Mouse (Mus musculus) gastrocnemius, postnatal 4 days (tissue): ENCODE results near the gene 4931428L18Rik. TPM values are rescaled to one million over a fixed set of nuclear protein-coding genes. Genes with fewer than 3 reads are reported as not detected.
"Not testable (repeated sequence)": the region's sequence is repeated elsewhere in the genome, so short reads cannot be mapped to it uniquely, and the experiment has no call there.

Experiments
- DNase-seq, 2 experiments: peaks; one replicate each; pipeline ENCODE4 v3.0.0; 2021 to 2022; ENCODE audit warnings: low spot score in 2 of 2, mixed read lengths in 2 of 2
- total RNA-seq, 2 experiments: library from RNA; stranded (reverse); gene quantifications; 2 replicates each; pipeline ENCODE4 v1.2.3; 2021

The 4931428L18Rik gene
- total RNA-seq, 2 experiments from 2014 or later, result not detected

DNA sequence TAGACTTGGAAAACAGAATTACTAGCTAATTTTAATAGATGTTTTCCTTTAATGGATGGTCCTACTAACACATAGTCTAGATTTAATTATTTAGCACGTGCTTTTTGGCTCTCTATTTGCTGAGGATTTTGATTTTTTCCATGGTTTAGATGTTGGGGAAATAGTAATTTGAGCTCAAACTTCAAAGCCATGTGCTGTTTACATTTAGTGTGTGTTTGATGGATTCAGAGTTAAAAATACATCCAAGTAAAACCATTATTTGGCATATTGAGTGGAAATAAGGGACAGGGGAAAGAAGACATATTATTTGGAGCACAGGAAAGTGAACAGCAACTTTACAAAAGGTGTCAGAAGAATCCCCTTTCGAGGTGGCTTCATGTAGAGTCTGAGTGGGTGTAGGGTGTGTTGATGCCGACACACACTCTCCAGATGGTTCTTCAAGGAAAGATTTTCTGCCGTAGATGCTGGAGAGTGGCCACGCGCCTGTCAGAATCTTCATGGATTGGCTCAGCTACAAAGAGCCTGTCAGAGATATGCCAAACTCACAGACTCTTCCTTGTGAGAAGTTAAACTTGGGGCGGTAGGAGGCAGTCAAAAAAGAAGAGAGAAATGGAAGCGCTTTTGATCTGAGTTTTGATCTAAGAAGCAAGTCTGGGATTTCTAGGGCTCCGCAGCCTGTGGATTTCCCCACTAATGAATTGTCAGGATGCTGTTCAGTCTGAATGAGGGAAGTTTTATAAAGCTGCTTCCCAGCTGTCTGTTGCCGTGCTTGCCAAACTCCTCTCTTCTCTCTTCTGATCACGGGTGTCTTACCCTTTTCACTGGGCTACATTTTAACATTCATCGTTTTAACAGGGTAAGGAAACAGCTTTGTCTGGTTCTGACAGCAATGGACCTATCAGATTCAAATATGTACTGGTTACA lies 157.4 kb downstream of the 4931428L18Rik start:
- no peak for DNase-seq

GRCm38 (mm10) chr1:31059806-31060205 lies 162.7 kb downstream of the 4931428L18Rik start:
- DNase-seq, result no peak

- DNase-seq, result no peak
Measured at GRCm38 (mm10) chr1:31058861-31059351, 163.6 kb downstream of the 4931428L18Rik start.

GRCm38 (mm10) chr1:31058196-31058595 lies 164.3 kb downstream of the 4931428L18Rik start:
- no peak for DNase-seq

DNA sequence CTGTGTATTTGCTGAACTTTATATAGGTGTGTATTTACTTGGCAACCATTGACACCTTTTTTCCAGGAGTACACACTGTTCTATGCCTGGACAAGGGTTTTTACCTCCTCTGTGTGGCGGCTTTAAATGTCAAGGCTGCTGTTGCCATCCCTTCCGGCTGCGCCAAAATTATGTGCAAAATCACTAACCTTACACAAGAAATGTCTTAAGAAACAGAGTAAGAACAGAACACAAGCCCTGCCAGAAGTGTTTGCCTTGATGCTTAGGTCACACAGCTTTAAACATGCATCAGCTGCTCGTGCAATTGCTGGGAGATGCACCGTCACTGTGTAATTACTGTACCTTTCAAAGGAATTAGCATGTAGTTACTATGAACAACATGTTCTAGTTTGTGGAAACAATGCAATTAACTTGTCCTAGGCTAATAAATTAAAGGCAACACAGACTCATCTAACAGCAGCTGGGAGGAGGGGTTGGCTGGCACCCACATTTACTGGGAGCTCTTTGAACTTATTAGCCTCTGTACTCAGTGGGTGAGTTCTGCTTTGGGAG lies 171.0 kb downstream of the 4931428L18Rik start:
- no peak for DNase-seq

- no peak for DNase-seq
Measured at GRCm38 (mm10) chr1:31049954-31050652, 172.4 kb downstream of the 4931428L18Rik start.

DNA sequence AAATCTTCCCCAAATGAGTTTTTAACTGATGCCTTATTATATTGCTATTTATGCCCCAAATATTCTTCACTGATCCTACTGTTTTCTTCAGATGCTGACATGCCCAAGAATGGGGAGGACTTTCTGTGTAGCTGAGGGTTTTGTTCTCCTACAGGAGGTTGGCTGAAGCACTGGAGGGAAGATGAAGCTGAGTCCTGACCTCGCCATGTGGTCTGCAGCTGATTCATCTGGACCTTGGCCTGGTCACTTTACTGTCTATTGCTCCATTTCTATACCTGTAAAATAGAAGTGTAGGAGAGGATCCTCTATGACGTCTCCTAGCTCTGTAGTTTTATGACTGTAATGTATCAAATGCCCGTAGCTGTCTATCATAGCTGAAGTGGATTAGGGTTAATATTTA lies 179.3 kb downstream of the 4931428L18Rik start:
- DNase-seq, result no peak

DNA sequence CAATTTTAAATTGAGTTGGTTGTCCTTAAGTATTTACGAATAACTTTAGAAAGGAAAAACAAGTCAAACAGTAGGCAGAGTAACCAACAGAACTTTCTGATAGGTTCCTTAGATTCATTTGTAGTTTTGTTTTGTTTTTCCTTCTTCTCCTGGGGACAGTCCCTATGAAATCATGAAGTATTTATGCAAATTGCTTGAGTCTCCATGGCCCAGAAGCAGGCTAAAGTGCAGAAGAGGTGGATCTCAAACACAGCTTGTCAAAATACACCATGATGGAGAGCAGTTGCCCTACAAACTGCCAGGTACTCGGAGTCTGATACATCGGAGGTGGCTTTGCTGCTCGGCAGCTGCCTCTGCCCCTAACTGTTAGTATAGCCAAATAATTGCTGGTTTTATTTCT lies 179.7 kb downstream of the 4931428L18Rik start:
- no peak for DNase-seq

GRCm38 (mm10) chr1:31033851-31034534 lies 188.5 kb downstream of the 4931428L18Rik start:
- DNase-seq, result no peak

DNA sequence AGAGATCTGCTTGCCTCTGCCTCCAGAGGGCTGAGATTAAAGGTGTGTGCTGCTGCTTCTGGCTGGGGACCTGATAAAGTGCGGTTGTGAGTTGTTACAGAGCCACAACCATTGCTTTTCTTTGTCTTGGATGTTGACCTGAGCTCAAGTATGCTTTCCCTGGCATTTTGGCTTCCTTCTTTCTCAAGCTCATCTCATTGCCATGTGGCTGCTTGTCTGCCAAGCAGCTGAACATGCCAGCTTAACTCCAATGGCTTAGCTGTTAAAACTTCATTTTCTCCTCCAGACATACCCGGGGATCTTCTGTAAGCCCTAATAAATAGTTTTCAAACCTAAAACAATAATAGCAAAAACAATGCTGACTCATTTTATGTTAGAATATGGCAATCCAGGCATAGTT lies 190.1 kb downstream of the 4931428L18Rik start:
- DNase-seq, result no peak

DNA sequence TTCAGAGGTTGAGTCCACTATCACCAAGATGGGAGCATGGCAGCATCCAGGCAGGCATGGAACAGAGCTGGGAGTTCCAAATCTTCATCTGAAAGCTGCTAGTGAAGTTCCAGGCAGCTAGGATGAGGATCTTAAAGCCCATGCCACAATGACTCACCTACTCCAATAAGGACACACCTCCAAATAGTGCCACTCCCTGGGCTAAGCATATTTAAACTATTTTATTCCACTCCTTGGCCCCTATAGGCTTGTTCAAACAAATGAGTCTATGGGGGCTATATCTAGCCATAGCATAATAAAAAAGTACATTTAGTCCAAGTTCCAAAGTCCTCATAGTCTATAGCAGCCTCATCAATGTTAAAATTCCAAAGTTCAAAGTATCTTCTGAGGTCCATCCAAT lies 199.3 kb downstream of the 4931428L18Rik start:
- no peak for DNase-seq

DNA sequence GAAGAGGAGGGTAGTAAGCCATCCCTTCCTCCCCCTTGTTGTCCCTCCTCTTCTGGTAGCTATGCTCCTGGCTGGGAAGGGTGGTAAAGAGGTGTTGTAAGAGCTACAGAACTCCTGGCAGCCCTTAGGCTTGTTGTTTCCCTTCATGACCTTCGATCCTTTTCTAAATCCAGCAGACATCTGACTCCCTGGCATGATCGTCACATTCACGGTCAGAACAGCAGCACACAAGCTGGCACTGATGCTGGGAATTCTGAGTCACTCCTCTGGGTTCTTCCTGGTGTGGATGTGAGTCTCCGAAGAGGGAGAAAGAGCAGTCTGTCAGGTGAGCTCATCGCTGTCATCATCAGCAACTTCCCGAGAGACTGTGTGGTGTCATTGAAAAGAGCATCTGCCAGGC lies 203.2 kb downstream of the 4931428L18Rik start:
- peak in 1 of 2 experiments; percentile 18 for DNase-seq

- DNase-seq, result no peak
Measured at GRCm38 (mm10) chr1:31017377-31017776, 205.1 kb downstream of the 4931428L18Rik start.

DNA sequence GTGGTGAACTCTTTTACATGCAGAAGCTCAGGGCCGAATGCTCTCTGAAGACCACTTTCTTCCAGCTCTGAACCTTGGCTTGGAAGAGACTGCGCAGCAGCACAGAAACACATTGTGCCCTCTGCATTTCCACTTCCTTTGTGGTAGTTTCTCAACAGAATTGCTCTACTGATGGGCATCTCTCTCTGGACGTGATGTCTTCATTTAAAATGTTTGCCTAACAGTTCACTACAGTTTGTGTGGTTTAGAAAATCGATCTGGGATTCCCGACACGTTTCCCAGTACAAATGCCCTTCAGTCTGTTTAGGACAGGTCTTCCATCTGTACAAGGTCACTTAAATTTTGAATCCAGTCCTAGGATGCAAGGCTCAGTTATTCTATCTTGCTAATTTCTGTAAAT lies 206.4 kb downstream of the 4931428L18Rik start:
- no peak for DNase-seq

DNA sequence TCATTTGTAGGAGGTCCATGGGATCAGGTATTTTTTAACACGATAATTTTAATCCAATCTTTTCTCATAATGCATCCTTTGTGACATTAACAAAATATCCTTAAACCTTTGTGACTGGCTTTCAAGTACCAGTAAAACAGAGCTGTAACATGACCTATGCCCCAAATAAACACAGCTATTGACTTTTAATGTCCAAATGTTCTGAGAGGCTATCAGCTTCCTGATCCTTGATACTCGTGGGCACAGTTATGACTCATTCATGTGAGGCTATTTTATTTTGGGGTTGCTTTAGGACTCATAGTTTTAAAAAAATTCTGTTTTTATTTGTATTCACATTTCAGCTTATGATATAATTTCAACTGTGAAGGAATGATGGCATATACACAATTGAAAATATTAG lies 207.2 kb downstream of the 4931428L18Rik start:
- no peak for DNase-seq

GRCm38 (mm10) chr1:30977868-30978267 lies 244.6 kb downstream of the 4931428L18Rik start, which contains the start of gene AC153137.1:
Gene AC153137.1, minus strand, starts transcription at chr1:30977968.
- DNase-seq, result not testable (repeated sequence)

DNA sequence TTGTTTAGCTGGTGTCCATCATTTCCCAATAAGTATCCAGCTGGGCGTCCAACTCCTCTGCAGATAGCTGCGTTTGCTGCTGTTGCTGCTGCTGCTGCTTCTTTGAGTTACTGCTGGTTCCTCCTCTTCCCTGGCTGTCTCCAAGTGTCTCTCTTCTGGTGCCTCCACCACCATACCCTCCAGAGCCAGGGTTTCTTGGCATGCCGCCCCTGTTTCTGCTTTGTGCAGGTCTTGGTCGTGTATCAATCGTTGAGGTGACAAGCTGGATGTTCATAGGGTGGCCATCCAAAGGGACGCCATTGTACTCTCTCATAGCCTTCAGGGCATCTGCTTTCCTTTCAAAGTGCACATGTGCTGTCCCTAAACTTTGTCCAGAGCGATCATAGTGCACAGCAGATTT lies 245.2 kb downstream of the 4931428L18Rik start:
- peak in 1 of 2 experiments; percentile 16 for DNase-seq

DNA sequence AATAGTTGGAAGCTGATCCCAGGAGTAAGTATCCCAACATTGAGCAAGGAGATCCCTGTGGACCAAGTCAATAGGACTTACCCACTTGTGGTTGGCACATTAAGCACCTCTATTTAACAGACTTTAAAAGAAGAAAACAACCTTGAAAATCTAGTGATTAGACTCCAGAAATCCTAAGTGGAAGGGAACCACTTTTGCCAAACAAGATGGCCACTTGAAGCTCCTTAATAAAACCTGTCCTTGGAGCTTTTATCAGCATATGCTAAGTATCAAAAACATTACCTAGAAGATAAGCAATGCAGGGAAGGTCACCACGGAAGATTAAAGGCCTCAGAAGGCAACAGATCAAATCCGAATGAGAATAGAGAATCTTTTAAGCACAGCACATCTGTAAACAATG lies 270.7 kb downstream of the 4931428L18Rik start:
- no peak for DNase-seq

GRCm38 (mm10) chr1:30950456-30950835 lies 272.0 kb downstream of the 4931428L18Rik start:
- no peak for DNase-seq

DNA sequence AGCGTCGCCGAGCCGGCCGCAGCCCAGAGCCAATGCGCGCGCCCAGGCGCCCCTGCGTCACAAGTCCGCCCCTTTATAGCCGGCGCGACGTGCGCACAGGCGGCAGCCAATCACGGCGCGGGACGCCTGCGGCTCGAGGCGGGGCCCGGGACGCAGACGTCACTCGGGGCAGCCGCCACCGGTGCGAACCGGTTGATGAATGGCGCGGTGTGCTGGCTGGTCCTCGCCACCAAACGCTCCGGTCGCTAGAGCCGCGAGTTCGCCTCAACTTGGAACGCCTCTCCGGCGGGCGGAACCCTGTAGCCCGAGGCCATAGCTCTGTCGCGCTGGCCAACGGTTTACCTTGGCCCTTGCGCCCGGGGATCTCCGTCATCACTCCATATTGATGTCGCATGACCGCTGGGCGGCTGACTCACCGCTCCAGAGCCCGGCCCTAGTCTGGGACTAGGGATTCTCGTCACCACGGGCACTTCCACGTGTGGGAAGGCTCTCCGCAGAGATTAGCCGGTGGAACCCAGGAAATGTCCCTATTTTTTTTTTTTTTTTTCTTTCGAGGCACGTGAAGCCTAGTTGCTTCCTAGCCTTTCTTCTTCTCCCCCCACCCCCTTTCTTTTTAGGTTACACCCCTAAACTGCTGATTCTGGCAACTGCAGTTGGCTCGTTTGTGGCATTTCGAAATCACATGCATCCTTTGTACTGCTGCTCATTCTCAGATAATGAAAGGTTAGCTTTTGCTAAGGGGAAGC lies 272.6 kb downstream of the 4931428L18Rik start:
- DNase-seq, result peak; percentile 96 to 97
